Mouse (Mus musculus) ES-E14 (cell line): ENCODE measurements around the gene Tmem164. TPM values are rescaled to one million over a fixed set of nuclear protein-coding genes. Genes with fewer than 3 reads are reported as not detected.

Experiments used
- DNase-seq: peaks from one replicate; pipeline ENCODE4 v3.0.0-alpha.2; 2013; ENCODE audit warnings: low read depth, low spot score
- H3K27ac ChIP-seq: 2 replicates; pipeline ENCODE4 v1.5.1; 2012; ENCODE audit warnings: low read depth, mild to moderate bottlenecking, low read length, moderate library complexity, mixed read lengths; ENCODE audit not compliant: poor library complexity, insufficient read depth, severe bottlenecking
- H3K36me3 ChIP-seq: 2 replicates; pipeline ENCODE4 v1.6.1; 2012; ENCODE audit warnings: mild to moderate bottlenecking, low read length, moderate library complexity, mixed read lengths; ENCODE audit not compliant: control insufficient read depth, poor library complexity, insufficient read depth, severe bottlenecking
- H3K4me1 ChIP-seq, 2 experiments: fragments of 150-350 bp in 1 of 2; sonication (generic) in 1 of 2; 2 replicates each; pipeline ENCODE4 v1.6.1; 2012; ENCODE audit warnings: low read length in 2 of 2, mild to moderate bottlenecking in 1 of 2, mixed read lengths in 1 of 2; ENCODE audit not compliant: control insufficient read depth in 2 of 2, insufficient read depth in 2 of 2, poor library complexity in 1 of 2
- H3K4me3 ChIP-seq, 2 experiments: fragments of 150-350 bp in 1 of 2; sonication (generic) in 1 of 2; 2 replicates each; pipeline ENCODE4 v1.5.1; 2012; ENCODE audit warnings: low read length in 2 of 2, low read depth in 1 of 2, mild to moderate bottlenecking in 1 of 2, mixed read lengths in 1 of 2; ENCODE audit not compliant: insufficient read depth in 1 of 2, poor library complexity in 1 of 2, severe bottlenecking in 1 of 2
- H3K9ac ChIP-seq: 2 replicates; pipeline ENCODE4 v1.6.1; 2012; ENCODE audit warnings: low read depth, mild to moderate bottlenecking, low read length, mixed read lengths; ENCODE audit not compliant: poor library complexity, insufficient read depth, severe bottlenecking
- H3K9me3 ChIP-seq: fragments of 150-350 bp; sonication (generic); 2 replicates; pipeline ENCODE4 v1.6.1; 2012; ENCODE audit warnings: low read depth, mild to moderate bottlenecking, low read length; ENCODE audit not compliant: control insufficient read depth, insufficient read depth
- CHD2 ChIP-seq: IDR thresholded peaks from 2 replicates; pipeline ENCODE4 v1.6.1; 2014; ENCODE audit warnings: mild to moderate bottlenecking, low read depth, low read length, inconsistent platforms
- HCFC1 ChIP-seq: IDR thresholded peaks from 2 replicates; pipeline ENCODE4 v1.6.1; 2012; ENCODE audit warnings: low read length, inconsistent platforms, borderline replicate concordance; ENCODE audit not compliant: insufficient read depth
- MAFK ChIP-seq: IDR thresholded peaks from 2 replicates; pipeline ENCODE4 v1.6.1; 2014; ENCODE audit warnings: mild to moderate bottlenecking, low read depth, low read length, inconsistent platforms; ENCODE audit not compliant: insufficient read depth
- ZC3H11A ChIP-seq: IDR thresholded peaks from 2 replicates; pipeline ENCODE4 v1.6.1; 2012; ENCODE audit warnings: low read depth, mild to moderate bottlenecking, inconsistent platforms, low read length, borderline replicate concordance
- ZNF384 ChIP-seq: IDR thresholded peaks from 2 replicates; pipeline ENCODE4 v1.6.1; 2012; ENCODE audit warnings: low read depth, low read length, inconsistent platforms
- in situ Hi-C, 2 experiments: fragments of 600-800 bp; cut with MboI; formaldehyde crosslinking; loops; one replicate each; pipeline ENCODE4 v1.15.1; 2025; ENCODE audit warnings: low sequenced_read_pairs in 2 of 2, inconsistent platforms in 1 of 2; ENCODE audit not compliant: unreplicated experiment in 2 of 2
- total RNA-seq: library from RNA; depleted of rRNA; stranded (reverse); fragments of 300-350 nt; gene quantifications from 2 replicates; pipeline ENCODE4 v1.2.3, GENCODE M21; 2012

Gene Tmem164
- total RNA-seq, 1 experiment, result 15.3 TPM

- no peak for TF ChIP-seq ZNF384
- TF ChIP-seq HCFC1, result no peak
- TF ChIP-seq ZC3H11A, result no peak
- in situ Hi-C loops, result no loop called here
- Histone ChIP-seq H3K4me1 (no peaks in the 10 kb centered on the region), H3K27ac (no peak overlapping the region), H3K9me3 (no peaks in the 10 kb centered on the region), H3K9ac (no peak overlapping the region), H3K36me3 (no peaks in the 10 kb centered on the region), H3K4me3 (no peak overlapping the region)
- DNase-seq, result peak; percentile 24
Observed at GRCm38 (mm10) chrX:142808411-142808810, 127.2 kb downstream of the Tmem164 start.

- no peak overlapping the region for H3K9ac ChIP-seq
- DNase-seq, result peak; percentile 33
- H3K36me3 ChIP-seq, result no peaks in the 10 kb centered on the region
- H3K4me1 ChIP-seq, result peaks cover 0 to 3% of the 10 kb centered on the region in 2 experiments; a peak in 1 of 4 replicates
- no peak for TF ChIP-seq MAFK
- no peak for TF ChIP-seq ZNF384
- no peak for TF ChIP-seq HCFC1
- no peak for TF ChIP-seq ZC3H11A
- TF ChIP-seq CHD2, result no peak
- in situ Hi-C loops, result no loop called here
- no peak overlapping the region for H3K4me3 ChIP-seq
- no peak overlapping the region for H3K27ac ChIP-seq
- no peaks in the 10 kb centered on the region for H3K9me3 ChIP-seq
Observed at GRCm38 (mm10) chrX:142813146-142813545, 131.9 kb downstream of the Tmem164 start.

- Histone ChIP-seq H3K27ac (no peak overlapping the region), H3K4me1 (peaks cover 0 to 3% of the 10 kb centered on the region in 2 experiments; a peak in 1 of 4 replicates), H3K9ac (no peak overlapping the region), H3K36me3 (no peaks in the 10 kb centered on the region), H3K9me3 (no peaks in the 10 kb centered on the region), H3K4me3 (no peak overlapping the region)
- peak; percentile 40 for DNase-seq
- in situ Hi-C loops, result no loop called here
- TF ChIP-seq HCFC1 (no peak), ZC3H11A (0 out of 2 replicates have a peak, but pooled peaks have one; percentile 11)
Observed at GRCm38 (mm10) chrX:142818057-142818682, 137.0 kb downstream of the Tmem164 start.

- H3K36me3 ChIP-seq, result no peaks in the 10 kb centered on the region
- no peak overlapping the region for H3K27ac ChIP-seq
- no peaks in the 10 kb centered on the region for H3K9me3 ChIP-seq
- in situ Hi-C loops, result loop anchor here (5.0 to 10.0 kb wide), 3 partner anchors 234 to 624 kb away; no protein-coding TSS in a partner anchor
- TF ChIP-seq ZC3H11A (no peak), CHD2 (no peak), ZNF384 (no peak), HCFC1 (no peak), MAFK (no peak)
- H3K9ac ChIP-seq, result no peak overlapping the region
- H3K4me3 ChIP-seq, result no peak overlapping the region
- peaks cover 0 to 3% of the 10 kb centered on the region in 2 experiments; a peak in 1 of 4 replicates for H3K4me1 ChIP-seq
- no peak for DNase-seq
Observed at GRCm38 (mm10) chrX:142821239-142821638, 140.0 kb downstream of the Tmem164 start.
